Mouse (Mus musculus) lung, postnatal 0 days (tissue): ENCODE results near the gene Spi1. TPM values are rescaled to one million over a fixed set of nuclear protein-coding genes. Genes with fewer than 3 reads are reported as not detected.

Experiments used
- ATAC-seq: fragments of 200-750 bp; cut with Nextera tagmentation; 2 replicates; pipeline ENCODE4 v1.8.0; 2017; ENCODE audit warnings: moderate library complexity
- DNase-seq: peaks from one replicate; pipeline ENCODE4 v3.0.0-alpha.2; 2016; ENCODE audit warnings: low spot score
- H3K27ac ChIP-seq: fragments of 300-500 bp; sonication (generic); 2 replicates; pipeline ENCODE4 v1.5.1; 2014; ENCODE audit warnings: antibody characterized with exemption, mild to moderate bottlenecking, low read length, mixed read lengths
- H3K27me3 ChIP-seq: fragments of 300-500 bp; sonication (generic); replicated peaks from 2 replicates; pipeline ENCODE4 v1.6.1; 2014; ENCODE audit warnings: low read length, mixed read lengths; ENCODE audit not compliant: insufficient read depth
- H3K36me3 ChIP-seq: fragments of 300-500 bp; sonication (generic); 2 replicates; pipeline ENCODE4 v1.6.1; 2014; ENCODE audit warnings: low read length, mixed read lengths; ENCODE audit not compliant: insufficient read depth
- H3K4me1 ChIP-seq: fragments of 300-500 bp; sonication (generic); 2 replicates; pipeline ENCODE4 v1.6.1; 2014; ENCODE audit warnings: antibody characterized with exemption, low read depth, low read length, mixed read lengths; ENCODE audit not compliant: insufficient read depth
- H3K4me2 ChIP-seq: fragments of 300-500 bp; sonication (generic); replicated peaks from 2 replicates; pipeline ENCODE4 v1.6.1; 2014; ENCODE audit warnings: low read depth, mild to moderate bottlenecking, low read length, moderate library complexity, mixed read lengths
- H3K4me3 ChIP-seq: fragments of 300-500 bp; sonication (generic); 2 replicates; pipeline ENCODE4 v1.5.1; 2014; ENCODE audit warnings: low read depth, low read length
- H3K9ac ChIP-seq: fragments of 300-500 bp; sonication (generic); replicated peaks from 2 replicates; pipeline ENCODE4 v1.6.1; 2014; ENCODE audit warnings: low read depth, mild to moderate bottlenecking
- H3K9me3 ChIP-seq: fragments of 300-500 bp; sonication (generic); 2 replicates; pipeline ENCODE4 v1.6.1; 2016; ENCODE audit warnings: low read length, mixed read lengths
- CTCF ChIP-seq: IDR thresholded peaks from 2 replicates; pipeline ENCODE4 v1.5.1; 2016; ENCODE audit warnings: antibody characterized with exemption, mild to moderate bottlenecking
- WGBS: fragments of 180-500 bp; shearing (Covaris S2); extraction: QIAGEN DNeasy Blood & Tissue Kit; methylation state at CpG from one replicate; pipeline ENCODE4 v1.1.7; 2014; 5-methylcytosine and 5-hydroxymethylcytosine counted together
- polyA plus RNA-seq: library from polyadenylated mRNA; unstranded; fragments of >200 nt; fragmentation: Nextera tagmentation; extraction: Ambion mirVana; gene quantifications from 2 replicates; pipeline ENCODE4 v1.2.1, GENCODE M21; 2015

Gene Spi1
- polyA plus RNA-seq, 1 experiment from 2014 or later, result 24.2 TPM

DNA sequence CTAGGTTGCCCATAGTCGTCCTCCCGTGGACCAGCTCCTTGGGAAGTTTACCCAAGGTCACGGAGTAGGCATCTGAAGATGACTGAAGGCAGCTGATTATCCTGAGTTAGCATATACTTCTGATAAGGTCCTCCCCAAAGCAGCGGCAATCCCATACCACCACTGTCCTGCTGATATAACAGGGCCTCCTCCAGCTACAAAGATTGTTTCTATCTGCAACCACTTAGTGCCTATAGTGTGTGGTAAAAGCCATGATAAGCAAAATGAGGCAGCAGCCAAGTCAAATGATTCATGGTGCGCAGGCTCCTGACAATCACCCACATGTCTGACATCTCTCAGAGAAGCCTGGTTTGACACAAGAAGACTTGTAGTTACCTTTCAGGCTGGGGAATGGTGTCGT is 82.8 kb downstream of the Spi1 start:
- Histone ChIP-seq H3K9me3 (no peaks in the 10 kb centered on the region), H3K4me3 (no peak overlapping the region), H3K27me3 (no peaks in the 10 kb centered on the region), H3K27ac (no peak overlapping the region), H3K4me2 (no peak overlapping the region), H3K9ac (no peak overlapping the region), H3K4me1 (no peaks in the 10 kb centered on the region), H3K36me3 (peaks cover 37% of the 10 kb centered on the region; the same call in 1 of the 2 replicates)
- 78% methylated on average over 6 of the region's 6 CpGs for WGBS
- DNase-seq (no peak), ATAC-seq (no peak)
- no peak for TF ChIP-seq CTCF

Other genes starting within 250 kb of the Spi1 start
- gene Mtch2, start 235.2 kb upstream of the Spi1 start, polyA plus RNA-seq, result 193 and 200 TPM in 2 replicates
- 6.2 and 8.2 TPM in 2 replicates for gene C1qtnf4, start 196.5 kb upstream of the Spi1 start, polyA plus RNA-seq
- 18.1 and 21.3 TPM in 2 replicates for gene Kbtbd4, start 177.7 kb upstream of the Spi1 start, polyA plus RNA-seq
- 146 and 159 TPM in 2 replicates for gene Ndufs3, start 177.6 kb upstream of the Spi1 start, polyA plus RNA-seq
- gene Celf1, start 142.0 kb upstream of the Spi1 start, polyA plus RNA-seq, result 35.1 and 37.5 TPM in 2 replicates
- gene Rapsn, start 46.8 kb upstream of the Spi1 start, polyA plus RNA-seq, result 0.84 and 1.8 TPM in 2 replicates
- gene Psmc3, start 28.4 kb upstream of the Spi1 start, polyA plus RNA-seq, result 181 and 186 TPM in 2 replicates
- 32.6 and 34.4 TPM in 2 replicates for gene Slc39a13, start 12.0 kb upstream of the Spi1 start, polyA plus RNA-seq
- 4.7 and 6.5 TPM in 2 replicates for gene Mybpc3, start 35.8 kb downstream of the Spi1 start, polyA plus RNA-seq
- gene Madd, start 101.4 kb downstream of the Spi1 start, polyA plus RNA-seq, result 7.6 and 10.5 TPM in 2 replicates
- 31.0 and 34.4 TPM in 2 replicates for gene Nr1h3, start 120.4 kb downstream of the Spi1 start, polyA plus RNA-seq
- 21.7 and 22.1 TPM in 2 replicates for gene Acp2, start 120.5 kb downstream of the Spi1 start, polyA plus RNA-seq
- 13.6 and 14.1 TPM in 2 replicates for gene Ddb2, start 154.6 kb downstream of the Spi1 start, polyA plus RNA-seq
- 31.5 and 34.6 TPM in 2 replicates for gene Pacsin3, start 173.6 kb downstream of the Spi1 start, polyA plus RNA-seq
- gene Arfgap2, start 182.6 kb downstream of the Spi1 start, polyA plus RNA-seq, result 57.4 and 64.0 TPM in 2 replicates